Mouse (Mus musculus) kidney, adult 2 months (tissue): ENCODE measurements around the gene Nudt7.

ENCODE experiments used
- CTCF ChIP-seq: fragments of 200-500 bp; conservative IDR thresholded peaks from 2 replicates; pipeline ENCODE4 v1.5.1; 2011; ENCODE audit warnings: low read depth, mild to moderate bottlenecking, control low read depth, low read length, moderate library complexity, mixed read lengths; ENCODE audit not compliant: insufficient read depth, insufficient read length
- POLR2A ChIP-seq: fragments of 200-500 bp; IDR thresholded peaks from one replicate; pipeline ENCODE4 v1.6.1; 2011; ENCODE audit warnings: low read depth, low read length, control low read depth

DNA sequence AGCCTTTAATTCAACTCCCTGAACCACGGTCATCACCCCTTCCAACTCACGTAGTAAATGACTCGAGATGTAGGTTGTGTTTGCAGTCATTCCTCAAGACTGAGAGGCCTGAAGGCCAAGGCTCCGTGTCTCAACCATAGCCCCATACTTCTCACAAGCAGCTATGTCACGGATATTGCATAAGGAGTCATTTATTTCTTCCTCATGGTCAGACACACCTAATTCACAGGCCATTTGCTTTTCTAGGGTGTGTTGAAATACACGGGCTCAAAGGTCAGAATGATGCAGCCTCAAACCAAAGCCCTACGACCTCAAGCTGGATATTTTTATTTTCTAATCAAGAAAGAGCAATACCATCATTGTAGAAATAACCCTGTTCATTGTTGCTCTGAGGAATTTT lies 2.5 kb upstream of the Nudt7 start:
- TF ChIP-seq CTCF (no peak), POLR2A (no peak)
